Mouse (Mus musculus) limb, embryonic 14.5 days (tissue): ENCODE measurements around the gene Tbk1. TPM values are rescaled to one million over a fixed set of nuclear protein-coding genes. Genes with fewer than 3 reads are reported as not detected.

Source experiments
- ATAC-seq: fragments of 200-750 bp; cut with Nextera tagmentation; 2 replicates; pipeline ENCODE4 v1.8.0; 2017; ENCODE audit warnings: low read depth, moderate number of reproducible peaks, moderate TSS enrichment; ENCODE audit not compliant: low FRiP score
- DNase-seq: peaks from one replicate; pipeline ENCODE4 v3.0.0-alpha.2; 2015; ENCODE audit warnings: low spot score
- H3K27ac ChIP-seq: fragments of 300-500 bp; sonication (generic); replicated peaks from 2 replicates; pipeline ENCODE4 v1.5.1; 2014; ENCODE audit warnings: low read depth, mild to moderate bottlenecking, low read length, moderate library complexity, mixed read lengths
- H3K27me3 ChIP-seq: fragments of 300-500 bp; sonication (generic); 2 replicates; pipeline ENCODE4 v1.6.1; 2014; ENCODE audit warnings: low read length, mixed read lengths; ENCODE audit not compliant: control insufficient read depth, insufficient read depth
- H3K36me3 ChIP-seq: fragments of 300-500 bp; sonication (generic); 2 replicates; pipeline ENCODE4 v1.6.1; 2014; ENCODE audit warnings: mild to moderate bottlenecking, low read length, moderate library complexity, mixed read lengths; ENCODE audit not compliant: control insufficient read depth, insufficient read depth
- H3K4me1 ChIP-seq: fragments of 300-500 bp; sonication (generic); 2 replicates; pipeline ENCODE4 v1.6.1; 2014; ENCODE audit warnings: antibody characterized with exemption, low read length, mixed read lengths; ENCODE audit not compliant: control insufficient read depth, insufficient read depth
- H3K4me2 ChIP-seq: fragments of 300-500 bp; sonication (generic); replicated peaks from 2 replicates; pipeline ENCODE4 v1.6.1; 2014; ENCODE audit warnings: low read depth, mild to moderate bottlenecking, low read length, moderate library complexity; ENCODE audit not compliant: severe bottlenecking
- H3K4me3 ChIP-seq: fragments of 300-500 bp; sonication (generic); replicated peaks from 2 replicates; pipeline ENCODE4 v1.5.1; 2014; ENCODE audit warnings: low read length
- H3K9ac ChIP-seq: fragments of 300-500 bp; sonication (generic); 2 replicates; pipeline ENCODE4 v1.6.1; 2014; ENCODE audit warnings: mild to moderate bottlenecking, low read depth, low read length, moderate library complexity; ENCODE audit not compliant: severe bottlenecking
- H3K9me3 ChIP-seq: fragments of 300-500 bp; sonication (generic); 2 replicates; pipeline ENCODE4 v1.6.1; 2016; ENCODE audit warnings: low read length; ENCODE audit not compliant: control insufficient read depth
- POLR2A ChIP-seq: fragments of 200-500 bp; IDR thresholded peaks from 2 replicates; pipeline ENCODE4 v1.8.0; 2012; ENCODE audit warnings: inconsistent platforms, mild to moderate bottlenecking, moderate library complexity, borderline replicate concordance; ENCODE audit not compliant: insufficient read depth, insufficient read length; ENCODE audit errors: extremely low read depth
- WGBS: fragments of 180-500 bp; shearing (Covaris S2); extraction: QIAGEN DNeasy Blood & Tissue Kit; methylation state at CpG from one replicate; pipeline ENCODE4 v1.1.7; 2014; 5-methylcytosine and 5-hydroxymethylcytosine counted together
- polyA plus RNA-seq, 2 experiments: library from polyadenylated mRNA; depleted of rRNA in 1 of 2; stranded (reverse) in 1 of 2; unstranded in 1 of 2; fragments of >200 nt; fragmentation: Nextera tagmentation in 1 of 2; extraction: Ambion mirVana in 1 of 2; gene quantifications; 2 replicates each; pipeline versions ENCODE4 v1.2.1 to v1.2.3; 2012 to 2014

Gene Tbk1
- polyA plus RNA-seq, 2 experiments, result 30.0 to 32.2 TPM

GRCm38 (mm10) chr10:121564447-121564846 is 22.1 kb downstream of the Tbk1 start:
- no peak for TF ChIP-seq POLR2A
- no peak overlapping the region for H3K27ac ChIP-seq
- no peaks in the 10 kb centered on the region for H3K27me3 ChIP-seq
- no peaks in the 10 kb centered on the region for H3K9me3 ChIP-seq
- H3K4me2 ChIP-seq, result no peak overlapping the region
- 85% methylated on average over 8 of the region's 8 CpGs for WGBS
- H3K4me1 ChIP-seq, result no peaks in the 10 kb centered on the region
- DNase-seq (no peak), ATAC-seq (no peak)
- H3K9ac ChIP-seq, result no peak overlapping the region
- no peak overlapping the region for H3K4me3 ChIP-seq
- H3K36me3 ChIP-seq, result peaks cover 64% of the 10 kb centered on the region

GRCm38 (mm10) chr10:121558231-121558630 is 28.4 kb downstream of the Tbk1 start:
- Histone ChIP-seq H3K27ac (no peak overlapping the region), H3K4me3 (no peak overlapping the region), H3K4me2 (no peak overlapping the region), H3K27me3 (no peaks in the 10 kb centered on the region), H3K4me1 (no peaks in the 10 kb centered on the region), H3K9me3 (no peaks in the 10 kb centered on the region), H3K36me3 (peaks cover 81% of the 10 kb centered on the region), H3K9ac (no peak overlapping the region)
- no peak for DNase-seq
- TF ChIP-seq POLR2A, result no peak
- ATAC-seq, result no peak
- WGBS, result 76% methylated on average over 2 of the region's 2 CpGs

- no peak overlapping the region for H3K9ac ChIP-seq
- no peaks in the 10 kb centered on the region for H3K4me1 ChIP-seq
- TF ChIP-seq POLR2A, result no peak
- H3K27ac ChIP-seq, result no peak overlapping the region
- DNase-seq, result no peak
- no peak for ATAC-seq
- H3K4me3 ChIP-seq, result no peak overlapping the region
- H3K9me3 ChIP-seq, result no peaks in the 10 kb centered on the region
- H3K4me2 ChIP-seq, result no peak overlapping the region
- WGBS, result 76% methylated on average over 6 of the region's 6 CpGs
- no peaks in the 10 kb centered on the region for H3K27me3 ChIP-seq
- peaks cover 82% of the 10 kb centered on the region for H3K36me3 ChIP-seq
These were observed 30.3 kb downstream of the Tbk1 start for GRCm38 (mm10) chr10:121556263-121556662.

- DNase-seq (no peak), ATAC-seq (no peak)
- no peak overlapping the region for H3K4me2 ChIP-seq
- H3K36me3 ChIP-seq, result peaks cover 93% of the 10 kb centered on the region
- no peak overlapping the region for H3K4me3 ChIP-seq
- no peak for TF ChIP-seq POLR2A
- 61% methylated on average over 9 of the region's 9 CpGs for WGBS
- no peaks in the 10 kb centered on the region for H3K4me1 ChIP-seq
- no peaks in the 10 kb centered on the region for H3K9me3 ChIP-seq
- H3K9ac ChIP-seq, result no peak overlapping the region
- no peak overlapping the region for H3K27ac ChIP-seq
- H3K27me3 ChIP-seq, result no peaks in the 10 kb centered on the region
These were observed 36.3 kb downstream of the Tbk1 start for GRCm38 (mm10) chr10:121550334-121550733.

GRCm38 (mm10) chr10:121549670-121550069 is 36.9 kb downstream of the Tbk1 start:
- Histone ChIP-seq H3K4me1 (no peaks in the 10 kb centered on the region), H3K9ac (no peak overlapping the region), H3K27ac (no peak overlapping the region), H3K27me3 (no peaks in the 10 kb centered on the region), H3K4me3 (no peak overlapping the region), H3K36me3 (peaks cover 88% of the 10 kb centered on the region), H3K9me3 (no peaks in the 10 kb centered on the region), H3K4me2 (no peak overlapping the region)
- ATAC-seq (no peak), DNase-seq (no peak)
- no peak for TF ChIP-seq POLR2A
- 83% methylated on average over 5 of the region's 5 CpGs for WGBS

GRCm38 (mm10) chr10:121547162-121547561 is 39.4 kb downstream of the Tbk1 start:
- Histone ChIP-seq H3K9me3 (no peaks in the 10 kb centered on the region), H3K4me3 (no peak overlapping the region), H3K27ac (no peak overlapping the region), H3K27me3 (no peaks in the 10 kb centered on the region), H3K9ac (no peak overlapping the region), H3K4me1 (no peaks in the 10 kb centered on the region), H3K36me3 (peaks cover 65% of the 10 kb centered on the region), H3K4me2 (no peak overlapping the region)
- WGBS, result 90% methylated on average over 6 of the region's 6 CpGs
- DNase-seq (no peak), ATAC-seq (no peak)
- no peak for TF ChIP-seq POLR2A
